Mouse (Mus musculus) adrenal gland, adult 18-20 months (tissue): ENCODE results near the gene Mylk3. TPM values are rescaled to one million over a fixed set of nuclear protein-coding genes. Genes with fewer than 3 reads are reported as not detected.
A peak's percentile ranks its signal among the peaks of the same experiment; 100 is the strongest.

Experiments used
- DNase-seq, 2 experiments: peaks; one replicate each; pipeline ENCODE4 v3.0.0; 2021 to 2022; ENCODE audit warnings: low spot score in 2 of 2
- total RNA-seq, 2 experiments: library from RNA; stranded (reverse); gene quantifications; 1 replicate in 1 of 2; 2 replicates in 1 of 2; pipeline ENCODE4 v1.2.3; 2021

The Mylk3 gene
- total RNA-seq, 2 experiments from 2014 or later = 0.45 to 0.70 TPM

DNA sequence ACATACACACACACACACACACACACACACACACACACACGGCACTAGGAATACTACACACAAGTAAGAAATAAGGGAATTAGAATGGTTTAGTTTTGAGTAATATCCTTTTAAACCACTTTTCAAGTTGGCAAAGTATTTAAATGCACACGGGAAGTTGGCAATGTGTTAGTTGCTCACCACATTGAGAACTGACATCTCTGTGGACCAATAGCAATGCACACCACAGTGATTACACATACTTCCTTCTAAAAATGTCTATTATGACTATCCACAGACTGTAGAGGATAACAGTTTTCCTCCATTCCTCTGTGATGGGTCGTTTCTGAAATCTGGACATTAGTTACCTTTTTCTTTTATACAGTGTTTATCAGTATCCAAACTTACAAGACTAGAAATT is 63.1 kb downstream of the Mylk3 start:
- DNase-seq = no peak

DNA sequence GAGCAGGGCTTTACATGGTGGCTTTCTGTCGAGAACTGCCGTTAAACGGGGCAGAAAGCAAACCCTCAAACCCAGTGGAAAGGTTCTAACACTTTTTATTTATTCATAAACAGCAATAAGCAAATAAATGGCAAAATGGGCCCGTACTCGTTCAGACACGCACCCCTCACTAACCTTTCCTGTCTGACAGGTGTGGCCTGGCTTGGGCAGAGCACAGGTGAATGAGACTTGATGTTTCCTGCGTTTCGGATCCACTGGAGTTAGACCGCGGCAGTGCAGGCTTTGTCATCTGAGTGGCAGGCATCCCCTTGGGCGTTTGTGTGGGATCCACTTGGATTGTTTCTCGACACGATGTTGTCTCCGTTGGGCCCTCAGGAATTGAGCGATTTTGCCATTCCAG is 64.2 kb downstream of the Mylk3 start:
- DNase-seq = no peak

DNA sequence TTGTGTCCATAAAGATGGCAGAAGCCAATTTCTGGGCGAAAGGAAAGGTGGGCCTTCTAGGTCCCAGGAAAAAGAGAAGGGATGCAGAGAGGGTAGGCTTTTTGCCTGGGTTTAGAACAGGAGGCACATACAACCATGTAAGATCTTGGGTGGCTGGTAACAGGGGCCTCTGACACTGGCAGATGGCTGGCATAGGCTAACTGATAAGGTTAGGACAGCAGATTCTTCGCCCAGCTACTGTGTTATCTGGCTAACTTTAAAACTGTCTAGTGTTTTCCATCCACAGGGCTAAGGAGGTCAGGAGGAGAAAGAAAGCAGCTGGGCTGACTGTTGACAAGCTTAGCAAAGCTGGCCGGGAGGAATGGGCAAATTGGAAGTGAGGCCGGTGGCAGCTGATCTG is 67.6 kb downstream of the Mylk3 start:
- DNase-seq = no peak

DNA sequence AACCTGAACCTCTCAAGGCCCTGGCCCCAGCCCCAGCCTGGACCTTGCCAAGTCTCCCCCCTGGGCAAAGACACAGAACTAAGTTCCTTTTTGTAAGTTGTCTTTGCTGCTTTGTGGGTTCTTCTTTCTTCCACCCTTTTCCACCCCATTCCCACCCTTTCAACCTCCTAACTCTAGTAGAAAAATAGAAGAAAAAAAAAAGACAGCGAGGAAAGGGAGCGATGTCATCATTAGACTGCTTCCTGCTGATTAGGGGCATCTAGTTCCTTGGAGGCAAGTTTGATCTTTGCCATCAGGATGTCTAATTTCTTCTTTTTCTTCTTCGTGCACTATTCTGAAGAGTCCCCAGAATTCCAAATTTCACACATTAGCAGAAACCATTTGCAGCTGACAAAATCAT is 73.1 kb downstream of the Mylk3 start:
- DNase-seq = no peak

DNA sequence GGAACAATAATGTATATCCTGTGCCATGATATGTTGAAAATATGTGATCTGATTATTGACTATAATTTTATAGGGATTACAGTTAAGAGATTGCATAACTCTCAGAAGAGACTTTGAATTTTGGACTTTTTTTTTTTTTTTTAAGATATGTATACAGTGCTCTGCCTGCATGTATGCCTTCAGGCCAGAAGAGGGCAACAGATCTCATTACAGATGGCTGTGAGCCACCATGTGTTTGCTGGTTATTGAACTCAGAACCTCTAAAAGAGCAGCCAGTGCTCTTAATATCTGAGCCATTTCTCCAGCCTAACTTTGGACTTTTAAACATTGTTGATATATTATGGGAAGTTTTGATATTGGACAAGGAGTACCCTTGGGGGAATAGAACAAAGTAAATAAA is 74.4 kb downstream of the Mylk3 start:
- DNase-seq = no peak

DNA sequence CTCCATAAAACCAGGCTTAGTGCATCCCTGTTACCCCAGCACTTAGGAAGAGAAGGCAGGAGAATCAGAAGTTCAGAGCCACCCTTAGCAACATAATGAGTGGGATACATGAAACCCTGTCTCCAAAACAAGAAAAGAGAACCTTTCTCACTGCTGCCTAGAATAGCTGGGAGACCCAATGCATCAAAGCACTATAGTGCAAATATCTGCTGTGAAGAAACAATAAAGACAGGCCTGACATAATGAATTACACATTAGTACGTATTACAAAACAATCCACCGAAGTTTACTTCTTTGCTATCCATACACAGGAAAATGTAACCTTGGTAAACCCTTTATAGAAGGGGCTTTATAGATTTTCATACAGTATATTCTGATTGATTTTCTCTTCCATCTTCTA is 77.6 kb downstream of the Mylk3 start:
- no peak for DNase-seq

DNA sequence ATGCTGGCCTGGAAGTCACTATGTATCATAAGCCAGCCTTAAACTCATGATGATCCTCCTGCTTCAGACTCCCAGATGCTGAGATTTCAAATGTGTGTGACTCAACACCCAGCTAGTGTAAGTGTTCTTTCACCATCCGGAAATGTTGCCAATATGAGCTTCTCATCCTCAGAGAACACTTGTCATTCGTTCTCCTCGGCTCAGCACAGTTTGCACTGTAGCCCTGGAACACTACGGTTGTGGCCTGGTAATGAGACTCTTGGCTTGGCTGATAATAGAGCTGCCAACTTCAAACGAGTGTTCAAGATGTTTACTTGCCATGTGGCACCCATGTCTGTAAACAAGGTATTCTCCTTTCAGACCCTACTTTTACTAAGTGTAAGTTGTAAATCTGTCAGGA is 82.6 kb downstream of the Mylk3 start:
- no peak for DNase-seq

DNA sequence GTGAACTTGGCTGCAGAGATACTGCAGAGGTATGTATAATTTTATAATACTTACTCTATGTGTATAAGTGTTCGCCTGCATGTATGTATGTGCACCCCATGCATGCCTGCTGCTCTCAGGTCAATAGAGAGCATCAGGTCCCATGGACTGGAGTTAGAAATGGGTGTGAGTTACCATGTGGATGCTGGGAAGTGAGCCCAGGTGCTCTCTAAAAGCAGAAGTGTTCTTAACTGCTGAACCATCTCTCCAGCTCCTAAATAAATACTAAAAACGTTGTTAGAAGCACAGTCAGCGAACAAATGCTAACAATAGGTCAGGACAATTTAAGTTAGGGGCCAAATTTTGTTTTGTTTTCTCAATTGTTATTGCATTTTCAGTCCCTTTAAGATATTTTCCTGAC is 83.2 kb downstream of the Mylk3 start:
- no peak for DNase-seq

DNA sequence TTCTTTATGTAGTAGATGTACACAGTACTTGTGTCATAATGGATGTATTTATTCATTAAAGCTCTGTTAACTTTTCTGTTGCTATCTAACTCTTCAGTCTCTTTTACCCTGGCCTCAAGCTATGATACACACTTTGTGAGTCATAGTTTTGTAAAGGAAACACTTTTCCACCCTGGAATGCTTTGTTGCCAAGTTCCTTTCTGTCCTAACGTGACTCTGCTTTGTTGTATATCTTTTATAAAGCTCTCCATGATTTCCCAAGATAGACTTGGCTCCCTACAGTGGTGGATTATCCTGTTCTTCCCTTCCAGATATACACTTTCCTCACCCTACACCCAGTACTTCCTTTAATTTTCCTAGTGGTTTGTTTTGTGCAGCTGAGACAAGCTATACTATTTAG is 84.2 kb downstream of the Mylk3 start:
- DNase-seq = no peak

DNA sequence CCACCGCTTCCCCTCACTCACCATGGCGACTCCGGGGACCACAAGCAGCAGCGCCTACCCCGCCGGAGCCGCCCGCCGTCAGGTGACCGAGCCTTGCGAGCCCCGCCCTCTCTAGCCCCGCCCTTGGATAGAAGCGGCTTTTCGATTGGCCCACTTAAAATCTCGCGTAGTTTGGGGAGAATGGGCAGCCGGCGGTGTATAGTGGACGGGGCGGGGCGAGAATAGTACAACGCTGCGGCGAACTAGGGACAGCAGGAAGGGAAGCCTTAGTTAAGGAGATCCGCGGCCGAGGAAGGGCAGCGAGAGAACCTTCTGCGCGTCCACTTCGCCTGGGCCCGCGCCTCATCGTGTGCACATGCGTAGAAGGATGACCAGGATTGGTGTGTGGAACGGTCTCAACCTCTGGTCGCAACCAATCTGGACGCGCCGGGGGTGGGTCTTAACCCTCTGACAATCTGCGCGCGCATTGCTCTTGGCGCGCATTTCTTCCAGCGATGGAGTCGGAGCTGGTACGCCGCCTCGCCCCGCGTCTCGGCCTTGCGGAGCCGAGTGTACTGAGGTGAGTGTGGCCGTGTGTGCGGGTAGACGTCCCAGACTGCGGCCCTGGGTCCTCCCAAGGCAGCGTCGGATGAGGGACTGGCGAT is 86.6 kb downstream of the Mylk3 start, which contains the start of the genes Orc6 and Vps35:
Gene Orc6 (plus strand): TSS at position 199 of the 644 bp plus-strand sequence.
Gene Vps35 (minus strand): TSS at position 369 of the 644 bp plus-strand sequence.
- peak; percentile 91 to 92 for DNase-seq

DNA sequence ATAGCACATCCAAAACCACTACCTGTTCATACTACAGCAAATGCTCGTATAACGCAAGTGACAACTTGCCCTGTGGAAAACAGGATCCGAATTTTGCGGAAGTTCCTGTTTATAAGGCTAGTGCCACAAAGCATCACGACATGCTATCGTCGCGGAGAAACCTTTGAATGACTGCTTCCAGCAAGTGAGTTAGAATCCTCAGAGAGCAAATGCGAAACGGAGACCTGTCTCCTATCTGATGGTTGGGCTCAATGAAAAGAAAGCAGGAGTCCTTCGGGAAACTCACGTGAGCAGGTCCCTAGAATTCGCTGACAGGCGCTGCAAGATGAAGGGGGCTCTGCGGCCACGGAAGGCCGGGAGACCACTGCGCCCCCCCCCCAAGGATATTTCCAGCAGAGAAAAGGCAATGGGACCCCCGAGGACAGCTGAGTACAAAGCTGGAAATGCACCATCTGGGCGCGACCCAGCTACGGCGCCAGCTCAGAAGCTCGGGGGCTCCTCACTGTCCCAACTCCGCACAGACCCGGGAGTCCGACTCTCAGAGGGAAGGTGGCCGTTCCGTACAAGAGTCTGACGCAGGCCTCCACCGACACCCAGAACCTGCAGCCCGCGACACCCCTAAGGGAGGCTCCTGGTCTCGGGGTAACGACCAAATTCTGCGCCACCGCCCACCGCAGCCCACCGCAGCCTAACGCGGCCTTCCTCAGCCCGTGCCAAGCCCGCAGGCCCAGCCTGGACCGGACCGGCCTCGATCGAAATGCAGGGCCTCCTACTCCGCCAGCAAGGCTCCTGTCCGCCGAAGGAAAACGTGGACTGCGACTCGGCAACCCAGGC is 87.3 kb downstream of the Mylk3 start:
- DNase-seq = no peak

DNA sequence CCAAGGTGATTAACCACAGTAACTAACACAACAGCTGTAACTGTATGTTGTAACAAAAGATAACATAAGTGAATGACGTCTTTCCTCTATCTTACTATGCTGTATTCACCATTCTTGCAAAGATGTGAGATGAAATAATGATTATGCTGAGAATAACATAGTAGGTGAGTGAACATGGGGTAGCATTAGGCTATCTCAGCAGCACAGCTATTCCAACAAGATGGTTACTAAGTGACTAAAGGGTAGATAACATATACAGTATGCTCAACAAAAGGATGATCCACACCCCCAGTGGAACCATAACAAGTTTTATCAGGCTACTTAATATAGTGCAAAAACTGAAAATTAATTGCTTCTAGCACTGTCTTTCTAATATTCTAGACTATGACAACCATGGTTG is 99.3 kb downstream of the Mylk3 start:
- no peak for DNase-seq

Other genes with a start within 250 kb of the Mylk3 start
- gene Cks1brt, start 234.4 kb downstream of the Mylk3 start, total RNA-seq = not detected
- not detected for gene Olfr371, start 160.4 kb downstream of the Mylk3 start, total RNA-seq
- gene Orc6, start 86.7 kb downstream of the Mylk3 start, total RNA-seq = 10 to 100 TPM; 11.8 to 14.3 TPM
- 100 to 1,000 TPM in 1 of 2 experiments, 10 to 100 TPM in 1; 92.6 to 101 TPM for gene Vps35, start 86.5 kb downstream of the Mylk3 start, total RNA-seq
- gene 4921524J17Rik, start 46.5 kb upstream of the Mylk3 start, total RNA-seq = 10 to 100 TPM; 16.8 to 34.1 TPM
- 100 to 1,000 TPM in 1 of 2 experiments, 10 to 100 TPM in 1; 74.5 to 255 TPM for gene Gpt2, start 106.2 kb upstream of the Mylk3 start, total RNA-seq
- 100 to 1,000 TPM; 155 to 193 TPM for gene Dnaja2, start 169.0 kb upstream of the Mylk3 start, total RNA-seq